Mouse (Mus musculus) bone marrow, adult 2 months (tissue): Measurements from ENCODE around the gene Gm49027.

Experiments
- CTCF ChIP-seq: fragments of 200-500 bp; IDR thresholded peaks from 2 replicates; pipeline ENCODE4 v1.5.1; 2011; ENCODE audit warnings: low read length, control low read depth; ENCODE audit not compliant: control insufficient read depth, insufficient read depth
- POLR2A ChIP-seq: fragments of 200-500 bp; IDR thresholded peaks from 2 replicates; pipeline ENCODE4 v1.6.1; 2011; ENCODE audit warnings: low read depth, mild to moderate bottlenecking, control low read depth, low read length, borderline replicate concordance; ENCODE audit not compliant: control insufficient read depth

- TF ChIP-seq CTCF: no peak
- TF ChIP-seq POLR2A: no peak
These were observed at the start of gene Gm49027 for GRCm38 (mm10) chr5:123525281-123525680.
